8 mouse cellular contexts compared by ENCODE assay signal in genomic region chr4:129741251-129741973, GRCm38 (mm10). TPM values are rescaled to one million over a fixed set of nuclear protein-coding genes. Genes with fewer than 3 reads are reported as not detected.
DNase-seq lines count a peak whose midpoint lies in the region; ATAC-seq lines count a peak whose summit lies in the region.

No protein-coding gene starts in this region.

- H3K27me3 ChIP-seq in forebrain, embryonic 11.5 days (ENCODE audit: control insufficient read depth, insufficient read depth, low read length) = no peaks in the 10 kb centered on the region
- H3K27me3 ChIP-seq in heart, embryonic 16.5 days (ENCODE audit: control insufficient read depth, insufficient read depth, low read length) = no peaks in the 10 kb centered on the region
- H3K27me3 ChIP-seq in neural tube, embryonic 14.5 days (ENCODE audit: control insufficient read depth, insufficient read depth, low read length) = no peaks in the 10 kb centered on the region

- no peaks in the 10 kb centered on the region for H3K9me3 ChIP-seq in forebrain, embryonic 11.5 days (ENCODE audit: control insufficient read depth, low read length)
- H3K9me3 ChIP-seq in heart, embryonic 16.5 days (replicated peaks; ENCODE audit: control insufficient read depth, low read length) = no peaks in the 10 kb centered on the region
- no peaks in the 10 kb centered on the region for H3K9me3 ChIP-seq in neural tube, embryonic 14.5 days (ENCODE audit: control insufficient read depth, low read length)

- peak overlapping the region; percentile 99 for H3K9ac ChIP-seq in forebrain, embryonic 11.5 days (ENCODE audit: low read length)
- peak overlapping the region; percentile 100 for H3K9ac ChIP-seq in heart, embryonic 16.5 days (ENCODE audit: low read length)
- H3K9ac ChIP-seq in neural tube, embryonic 14.5 days (replicated peaks; ENCODE audit: low read depth, low read length) = peak overlapping the region; percentile 100

- H3K36me3 ChIP-seq in forebrain, embryonic 11.5 days (ENCODE audit: control insufficient read depth, insufficient read depth, low read length) = no peaks in the 10 kb centered on the region
- no peaks in the 10 kb centered on the region for H3K36me3 ChIP-seq in heart, embryonic 16.5 days (ENCODE audit: control insufficient read depth, insufficient read depth)
- no peaks in the 10 kb centered on the region for H3K36me3 ChIP-seq in neural tube, embryonic 14.5 days (ENCODE audit: control insufficient read depth, insufficient read depth, low read length)

- peak overlapping the region; percentile 100 for H3K4me3 ChIP-seq in forebrain, embryonic 11.5 days (ENCODE audit: low read depth, low read length)
- H3K4me3 ChIP-seq in heart, embryonic 16.5 days (ENCODE audit: low read length) = peak overlapping the region; percentile 100
- H3K4me3 ChIP-seq in neural tube, embryonic 14.5 days (ENCODE audit: low read depth, low read length) = peak overlapping the region; percentile 100

- peak overlapping the region; percentile 92 for H3K27ac ChIP-seq in forebrain, embryonic 11.5 days (ENCODE audit: low read depth, low read length)
- H3K27ac ChIP-seq in heart, embryonic 16.5 days (ENCODE audit: low read length) = peak overlapping the region; percentile 97
- peak overlapping the region; percentile 100 for H3K27ac ChIP-seq in neural tube, embryonic 14.5 days (ENCODE audit: low read depth, low read length)

- ATAC-seq in forebrain, embryonic 11.5 days (replicated peaks; ENCODE audit: low FRiP score) = peak; percentile 48
- ATAC-seq in heart, embryonic 16.5 days (replicated peaks; ENCODE audit: extremely low read depth, insufficient read depth, low FRiP score) = no peak; the same call in 1 of the 2 replicates
- peak; percentile 3; the same call in 1 of the 2 replicates for ATAC-seq in neural tube, embryonic 14.5 days (ENCODE audit: low read depth)

- under 1% methylated on average over 62 of the region's 62 CpGs for WGBS in forebrain, embryonic 11.5 days
- WGBS in heart, embryonic 16.5 days = 1% methylated on average over 62 of the region's 62 CpGs
- WGBS in neural tube, embryonic 14.5 days = 0% methylated on average over 62 of the region's 62 CpGs

- peak; percentile 17 to 21 for DNase-seq in CD8-positive naive resting alpha-beta T cell, adult 2 months (ENCODE audit: low read depth in 2 of 2, low spot score in 2 of 2)
- DNase-seq in brain, adult 2 months (ENCODE audit: low read depth, low spot score) = peak; percentile 57
- DNase-seq in forebrain, embryonic 11.5 days (ENCODE audit: low spot score) = peak; percentile 74
- DNase-seq in kidney, postnatal 36 days = peak; percentile 28 to 71
- DNase-seq in lung, adult 18-20 months = peak; percentile 33 to 44
- DNase-seq in testis, postnatal 10 days (ENCODE audit: low spot score) = peak; percentile 63

- H3K4me1 ChIP-seq in forebrain, embryonic 11.5 days (replicated peaks; ENCODE audit: control insufficient read depth, insufficient read depth, low read length) = peaks cover 5% of the 10 kb centered on the region; the same call in 1 of the 2 replicates
- peaks cover 21% of the 10 kb centered on the region for H3K4me1 ChIP-seq in heart, embryonic 16.5 days (ENCODE audit: control insufficient read depth, insufficient read depth, low read length)
- peaks cover 19% of the 10 kb centered on the region for H3K4me1 ChIP-seq in neural tube, embryonic 14.5 days (ENCODE audit: control insufficient read depth, insufficient read depth, low read length)

- H3K4me2 ChIP-seq in forebrain, embryonic 11.5 days (ENCODE audit: low read depth, low read length, severe bottlenecking) = peak overlapping the region; percentile 59
- peak overlapping the region; percentile 80 for H3K4me2 ChIP-seq in heart, embryonic 16.5 days (ENCODE audit: low read depth, low read length)
- H3K4me2 ChIP-seq in neural tube, embryonic 14.5 days (ENCODE audit: low read depth, low read length) = peak overlapping the region; percentile 80

RNA-seq across cellular contexts. Expression of gene Khdrbs1, which starts 0.7 kb away (rescaled TPM):
- 183 and 185 TPM in 2 replicates for polyA plus RNA-seq in forebrain, embryonic 11.5 days (2014; fragmentation: Nextera tagmentation; extraction: Ambion mirVana)
- 63.4 and 65.8 TPM in 2 replicates for polyA plus RNA-seq in heart, embryonic 16.5 days (2015; fragmentation: Nextera tagmentation; extraction: Ambion mirVana)
- 105 and 141 TPM in 2 replicates for polyA plus RNA-seq in neural tube, embryonic 14.5 days (2014; fragmentation: Nextera tagmentation; extraction: Ambion mirVana)

RNA-seq across cellular contexts. Expression of gene Tmem39b, which starts 44.8 kb away (rescaled TPM):
- 50.0 and 53.2 TPM in 2 replicates for polyA plus RNA-seq in forebrain, embryonic 11.5 days (2014; fragmentation: Nextera tagmentation; extraction: Ambion mirVana)
- polyA plus RNA-seq in heart, embryonic 16.5 days (2015; fragmentation: Nextera tagmentation; extraction: Ambion mirVana) = 6.2 and 6.6 TPM in 2 replicates
- polyA plus RNA-seq in neural tube, embryonic 14.5 days (2014; fragmentation: Nextera tagmentation; extraction: Ambion mirVana) = 22.9 and 23.3 TPM in 2 replicates

Comparison
In these comparisons a context has a peak if more than half of its experiments do, and no peak if none do; other contexts are left out.
1. DNase-seq: peak in every context shown above with its lines; median percentile 74 in forebrain, embryonic 11.5 days; 63 in testis, postnatal 10 days; 57 in brain, adult 2 months; 50 in kidney, postnatal 36 days; 38 in lung, adult 18-20 months; 19 in CD8-positive naive resting alpha-beta T cell, adult 2 months.